Mouse (Mus musculus) retina, postnatal 7 days (tissue): ENCODE measurements around the gene Atp8b4.

Source experiments
- DNase-seq: peaks from one replicate; pipeline ENCODE4 v3.0.0-alpha.2; 2012; ENCODE audit warnings: low read depth, low spot score

The Atp8b4 gene

DNA sequence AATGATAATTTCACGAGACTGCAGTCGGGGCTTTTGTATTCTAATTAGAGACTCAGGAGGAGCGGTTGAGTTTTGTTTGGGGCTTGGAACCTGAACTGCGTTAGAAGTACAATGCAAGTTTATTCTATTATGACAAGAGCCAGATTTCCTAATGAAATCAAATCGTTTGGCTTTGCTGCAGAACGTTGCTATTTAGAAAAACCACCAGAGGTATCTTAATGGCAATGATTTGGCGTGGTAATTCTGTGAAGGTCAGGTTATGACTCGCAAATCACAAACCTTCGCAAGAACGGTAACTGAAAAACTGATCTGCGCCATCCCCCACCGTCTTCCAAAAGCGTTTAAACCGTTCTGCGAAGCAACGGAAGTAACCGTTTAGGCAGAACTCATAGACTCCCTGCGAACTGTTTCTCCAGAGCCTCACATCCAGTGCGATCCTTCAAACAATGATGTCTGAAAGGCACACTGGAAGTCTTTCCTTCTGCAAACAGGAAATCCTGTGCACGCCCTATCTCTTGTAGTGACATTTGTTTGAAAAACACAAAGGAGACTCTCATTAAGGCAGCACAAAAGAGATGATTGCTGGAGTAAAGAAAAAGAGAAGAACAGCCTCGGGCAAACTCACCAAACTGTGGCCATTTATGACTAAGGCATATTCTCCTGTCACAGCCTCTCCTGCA, 139.2 kb downstream of the Atp8b4 start:
- DNase-seq: no peak

DNA sequence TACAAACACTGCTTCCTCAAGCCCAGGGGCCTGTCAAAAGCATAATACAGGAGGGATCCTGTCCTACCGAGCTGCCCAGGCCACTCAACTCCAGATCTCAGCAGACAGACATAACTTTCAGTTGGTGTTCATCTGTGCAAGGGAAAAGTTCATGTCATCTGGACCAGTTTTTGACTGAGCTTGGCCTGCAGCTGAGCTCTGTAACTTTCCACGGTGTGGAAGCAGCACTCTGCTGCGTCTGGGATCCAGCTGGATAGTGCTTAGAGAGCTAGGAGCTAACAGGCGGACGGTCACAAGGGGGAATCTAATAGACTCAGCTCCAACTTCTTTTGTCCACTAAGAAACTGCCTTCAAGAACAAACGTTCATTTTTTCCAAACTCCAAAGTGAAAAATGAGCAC, 139.8 kb downstream of the Atp8b4 start:
- no peak for DNase-seq

DNA sequence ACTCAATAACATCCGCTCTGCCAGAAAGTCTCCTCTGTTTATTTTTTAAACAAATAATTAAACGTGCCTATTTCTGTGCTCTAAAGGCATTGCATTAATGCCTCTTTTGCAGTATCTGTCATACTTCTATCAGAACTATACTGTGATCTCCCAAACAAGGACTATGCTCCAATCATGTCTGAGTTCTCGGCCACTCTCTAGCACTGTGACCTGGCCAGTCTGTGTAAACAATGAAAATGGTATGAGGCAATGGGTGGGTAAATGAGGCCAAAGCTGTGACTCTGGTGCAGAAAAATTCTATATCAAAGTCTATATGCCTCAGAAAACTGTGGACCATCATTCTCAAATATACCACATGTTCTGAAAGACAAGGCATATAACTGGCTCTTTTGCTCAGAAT, 140.5 kb downstream of the Atp8b4 start:
- no peak for DNase-seq

DNA sequence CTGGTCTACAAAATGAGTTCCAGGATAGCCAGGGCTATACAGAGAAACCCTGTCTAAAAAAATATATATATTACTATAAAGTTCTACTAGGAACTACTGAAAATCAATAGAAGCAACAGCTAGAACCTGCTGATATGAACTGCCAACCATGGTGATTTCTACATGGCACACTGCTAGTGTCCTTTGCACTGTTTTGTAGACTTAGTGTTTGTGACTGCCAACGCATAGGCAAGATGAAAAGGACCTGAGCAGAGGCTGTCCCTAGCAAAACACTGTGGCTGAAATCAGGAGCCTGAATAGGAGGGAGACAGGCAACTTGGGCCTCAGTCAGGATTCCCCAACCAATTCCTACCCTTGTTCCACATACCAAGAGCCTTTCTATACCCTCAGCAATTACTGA, 141.2 kb downstream of the Atp8b4 start:
- no peak for DNase-seq

DNA sequence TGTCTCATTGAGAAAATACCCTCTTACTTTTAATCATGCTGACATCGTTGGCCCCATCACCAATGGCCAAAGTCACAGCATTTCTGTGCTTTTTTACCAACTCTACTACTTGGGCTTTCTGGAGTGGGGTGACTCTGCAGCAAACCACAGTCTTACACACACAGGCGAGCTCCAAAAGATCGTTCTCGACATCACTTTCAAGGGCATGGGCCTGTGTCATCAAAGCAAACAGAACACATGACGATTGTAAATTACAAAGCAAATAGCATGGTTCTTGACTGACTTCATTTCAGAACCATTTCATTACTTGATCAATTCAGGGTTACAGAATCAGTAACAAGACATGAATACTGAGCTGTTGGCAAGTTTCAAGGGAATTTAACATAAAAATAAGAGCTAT, 141.7 kb downstream of the Atp8b4 start:
- DNase-seq: no peak

DNA sequence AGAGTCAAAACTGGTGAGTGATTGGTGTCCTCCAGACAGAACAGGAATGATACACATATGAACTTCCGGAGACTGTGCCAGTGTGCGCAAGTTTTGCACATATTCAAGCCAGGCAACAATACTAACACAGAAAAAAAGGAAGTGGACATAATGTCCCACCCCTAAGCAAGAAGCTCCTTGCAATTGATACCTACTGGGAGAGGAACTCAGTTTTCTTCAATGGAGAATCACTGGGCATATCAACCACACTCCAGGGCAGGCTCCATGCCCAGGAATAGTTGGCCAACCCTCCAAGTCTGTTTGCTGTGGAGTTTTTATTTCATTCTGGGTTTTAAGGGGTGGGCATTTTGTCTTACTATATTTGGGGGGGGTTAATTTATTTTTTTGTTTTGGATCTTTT, 145.2 kb downstream of the Atp8b4 start:
- no peak for DNase-seq

DNA sequence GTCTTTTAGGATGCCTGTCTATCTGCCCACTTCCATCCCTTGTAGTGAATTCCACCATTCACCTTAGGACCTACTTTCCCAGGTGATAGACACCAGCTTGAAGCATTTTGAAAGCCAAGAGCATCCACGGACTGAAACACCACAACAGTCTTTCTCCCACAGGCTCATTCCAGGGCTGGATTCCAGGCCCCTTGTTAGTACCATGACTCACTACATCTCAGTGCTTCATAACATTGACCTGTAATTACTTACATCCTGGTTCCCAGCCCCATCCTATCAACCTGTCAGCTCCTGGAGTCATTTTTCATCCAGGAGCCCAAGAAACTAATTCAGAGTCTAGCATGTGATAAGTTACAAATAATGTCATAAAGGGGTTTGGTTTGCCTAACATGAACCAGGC, 148.7 kb downstream of the Atp8b4 start:
- no peak for DNase-seq

DNA sequence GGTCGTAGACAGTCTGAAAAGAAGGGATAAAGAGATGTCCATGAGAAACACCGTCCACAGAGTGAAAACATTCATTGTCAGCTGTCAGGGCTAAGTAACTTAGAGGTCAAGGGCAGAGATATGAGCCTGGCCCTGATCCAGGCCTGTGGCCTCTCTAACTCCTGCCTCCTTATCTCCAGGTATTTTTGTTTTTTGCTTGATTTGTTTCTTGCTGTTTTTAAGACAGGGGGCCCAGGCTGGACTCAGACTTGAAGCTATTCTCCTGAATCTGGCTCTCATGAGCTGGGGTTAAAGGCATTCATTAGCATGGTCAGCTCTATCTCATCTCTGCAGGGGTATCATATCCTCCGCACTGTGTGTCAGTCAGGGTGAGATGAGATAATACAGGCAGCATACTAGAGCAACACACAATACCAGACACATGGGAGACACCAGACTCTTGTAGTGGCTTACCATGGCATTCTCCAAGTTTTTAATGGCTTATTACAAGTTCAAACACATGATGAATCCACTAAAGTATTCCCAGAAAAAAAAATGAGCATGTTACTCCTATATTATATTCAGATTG, 157.4 kb downstream of the Atp8b4 start:
- no peak for DNase-seq

DNA sequence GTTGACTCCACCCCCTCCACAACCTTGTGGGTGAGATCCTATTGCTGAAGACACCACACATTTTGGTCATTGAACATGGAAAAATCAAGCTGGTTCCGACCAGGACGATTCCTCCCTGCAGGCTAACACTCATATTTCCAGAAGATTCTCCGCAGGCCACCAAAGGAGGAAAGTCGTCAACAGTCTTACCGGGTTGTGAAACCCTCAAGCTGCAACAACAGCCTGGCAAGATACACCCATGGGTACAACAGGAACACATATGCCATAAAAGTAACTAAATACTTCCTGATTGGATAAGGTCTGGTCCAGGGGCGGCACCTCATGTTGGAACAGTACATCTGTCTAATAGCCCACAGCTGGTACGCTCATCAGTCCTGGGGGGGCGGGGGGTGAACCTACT, 159.0 kb downstream of the Atp8b4 start:
- no peak for DNase-seq

DNA sequence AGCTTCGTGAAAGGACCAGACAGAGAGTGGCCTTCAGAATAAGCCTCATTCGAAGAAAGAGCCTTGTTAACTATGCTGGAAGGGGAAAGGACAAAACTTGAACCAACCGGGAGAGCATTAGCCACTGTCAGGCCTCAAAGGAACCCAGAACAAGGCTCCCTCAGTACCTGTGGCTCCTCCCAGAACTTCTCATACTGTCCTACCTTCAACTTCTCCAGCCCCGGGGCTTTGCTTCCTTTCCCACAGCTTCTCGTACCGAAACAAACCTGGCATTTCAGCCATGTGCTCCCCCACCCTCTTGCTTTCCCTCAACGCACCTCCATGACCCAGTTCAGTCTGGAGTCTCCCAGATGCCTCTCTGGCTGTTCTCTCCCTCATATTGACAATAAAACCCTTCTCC, 160.3 kb downstream of the Atp8b4 start:
- no peak for DNase-seq

DNA sequence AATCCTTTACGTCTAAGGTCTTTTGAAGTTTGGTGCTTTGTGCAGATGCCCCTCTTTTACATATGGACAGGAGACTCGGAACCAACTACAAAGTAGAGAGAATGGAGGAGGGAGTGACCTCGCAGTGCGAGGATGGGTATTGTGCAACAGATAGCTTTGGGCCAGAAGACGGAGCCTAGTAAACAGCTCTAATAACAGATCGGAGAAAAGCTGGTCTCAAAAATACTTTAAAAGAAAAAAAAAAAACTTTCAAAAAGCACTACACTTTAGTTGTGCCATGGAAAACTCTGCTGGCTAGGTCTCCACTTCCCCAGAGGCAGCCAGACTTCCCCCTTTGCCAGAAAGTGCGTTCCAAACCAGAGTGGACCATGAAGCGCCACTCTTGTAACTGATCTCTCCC, 161.0 kb downstream of the Atp8b4 start:
- DNase-seq: no peak

DNA sequence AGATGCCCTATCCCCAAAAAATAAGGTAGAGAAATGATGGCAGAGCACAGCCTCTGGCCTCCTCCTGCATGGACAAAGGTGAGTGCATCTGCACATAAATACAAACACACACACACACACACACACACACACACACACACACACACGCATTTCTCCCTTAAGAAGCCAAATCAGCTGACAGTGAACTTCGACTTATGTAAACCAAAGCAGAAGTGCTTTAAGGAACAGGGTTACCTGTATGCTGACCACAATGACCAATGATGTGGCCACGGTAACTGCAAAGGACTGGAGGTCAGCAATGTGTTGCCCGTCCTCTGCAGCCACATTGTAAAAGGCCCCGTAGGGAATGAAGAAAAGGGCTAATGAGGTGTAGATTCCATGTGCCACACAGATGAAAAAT, 163.3 kb downstream of the Atp8b4 start:
- DNase-seq: no peak

DNA sequence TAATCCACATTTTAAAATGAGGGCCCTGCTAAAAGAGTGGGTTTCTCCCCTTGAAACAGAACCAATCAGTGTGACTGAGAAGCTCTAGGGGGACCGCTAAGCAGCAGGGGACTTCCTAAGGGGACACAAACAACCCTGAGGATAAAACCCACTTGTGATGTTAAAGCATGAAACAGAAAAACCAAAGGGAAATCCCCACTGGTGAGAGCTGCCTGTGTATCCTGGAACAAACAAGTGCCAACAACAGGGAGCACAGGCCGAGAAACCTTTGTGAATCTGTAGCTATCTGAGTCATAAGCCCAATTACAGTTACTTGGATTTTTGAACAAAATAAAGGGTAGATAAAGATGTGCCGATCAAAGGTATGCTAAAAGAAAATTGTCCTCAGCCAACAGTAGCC, 168.7 kb downstream of the Atp8b4 start:
- DNase-seq: no peak

DNA sequence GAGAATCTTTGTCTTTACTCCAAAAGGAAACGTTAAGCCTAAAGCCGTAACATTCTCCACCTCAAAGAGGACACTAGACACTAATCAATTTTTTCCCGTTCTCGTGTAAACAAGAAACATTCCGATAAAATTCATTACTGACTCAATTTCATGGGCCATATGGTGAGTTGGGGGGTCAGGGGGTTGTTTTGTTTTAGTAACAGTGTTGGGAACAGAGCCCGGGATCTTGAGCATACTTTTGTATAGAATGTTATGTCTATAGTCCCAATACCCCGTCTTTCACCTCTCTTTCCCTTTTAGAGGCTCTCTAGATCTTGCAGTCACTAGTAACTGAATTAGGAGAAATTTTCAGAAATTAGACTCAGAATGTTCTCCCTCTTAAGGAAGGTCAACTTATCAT, 177.3 kb downstream of the Atp8b4 start:
- no peak for DNase-seq

DNA sequence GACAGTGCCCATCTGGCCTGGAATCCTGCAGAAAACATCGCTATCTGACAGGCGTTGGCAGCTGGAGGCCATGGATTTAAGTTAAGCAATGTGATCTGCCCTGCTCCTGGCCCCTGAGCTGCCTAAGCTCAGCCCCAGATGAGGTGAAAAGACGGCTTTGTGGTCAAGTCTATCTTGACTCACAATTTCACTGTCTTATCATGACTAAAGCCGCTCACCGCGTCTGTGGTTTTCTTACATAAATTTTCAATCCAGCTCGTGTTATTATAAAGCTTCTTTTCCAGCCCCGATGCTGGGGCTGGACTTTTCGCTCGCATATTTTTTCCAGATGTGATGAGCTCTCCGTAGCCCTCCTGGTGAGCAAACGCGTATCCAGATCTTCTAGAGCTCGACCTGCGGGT, 177.8 kb downstream of the Atp8b4 start:
- DNase-seq: no peak

DNA sequence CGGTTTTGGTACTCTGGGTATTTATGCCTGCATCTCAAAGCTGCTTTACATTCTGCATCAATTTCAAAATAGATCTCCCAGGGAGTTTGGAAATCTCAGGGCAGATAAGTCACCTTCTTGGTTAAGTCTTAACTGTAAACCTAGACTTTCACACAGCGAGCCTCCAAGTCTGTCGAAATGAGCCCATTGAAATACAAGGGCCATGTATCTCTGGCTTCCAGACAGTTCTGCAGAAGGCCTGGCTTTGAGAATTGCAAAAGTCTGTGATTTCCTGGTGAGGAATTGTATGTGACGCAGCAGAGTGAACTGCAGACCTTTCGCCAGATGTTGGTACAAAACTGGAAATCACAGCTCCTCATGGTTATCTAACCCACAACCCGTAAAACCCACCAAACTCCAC, 182.4 kb downstream of the Atp8b4 start:
- no peak for DNase-seq

DNA sequence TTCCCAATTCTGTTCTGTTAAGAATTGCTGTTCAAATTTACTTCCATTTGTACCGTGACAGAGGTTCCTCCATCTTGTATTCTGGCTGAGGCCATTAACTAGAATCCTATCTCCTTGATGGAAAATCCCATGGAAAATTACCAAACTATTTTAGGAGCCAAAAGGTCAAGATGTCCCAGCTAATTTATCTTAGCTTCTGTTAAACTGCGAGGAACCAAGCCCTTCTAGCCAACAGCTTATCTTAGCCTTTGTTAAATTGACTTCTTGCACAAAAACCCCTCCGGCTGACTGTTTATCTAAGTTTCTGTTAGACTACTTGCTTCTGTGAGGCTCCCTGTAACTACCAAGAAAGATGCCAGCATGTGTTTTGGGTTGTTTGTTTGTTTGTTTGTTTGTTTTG, 183.5 kb downstream of the Atp8b4 start:
- no peak for DNase-seq

DNA sequence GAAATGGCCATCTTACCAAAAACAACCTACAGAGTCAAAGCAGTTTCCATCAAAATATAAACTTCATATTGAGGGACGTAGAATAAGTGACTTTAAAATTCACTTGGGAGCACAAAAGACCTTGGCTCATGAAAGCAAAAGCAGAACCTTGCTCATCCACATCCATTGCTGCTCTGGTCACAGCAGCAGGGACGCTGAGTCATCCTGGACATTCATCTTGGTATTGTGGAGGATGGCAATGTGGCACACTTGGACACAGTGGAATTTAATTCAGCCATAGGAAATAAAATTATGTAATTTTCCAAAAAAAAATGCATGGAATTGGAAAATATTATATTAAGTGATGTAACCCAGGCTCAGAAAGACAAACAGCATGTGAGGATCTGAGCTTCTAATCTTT, 184.1 kb downstream of the Atp8b4 start:
- DNase-seq: no peak

DNA sequence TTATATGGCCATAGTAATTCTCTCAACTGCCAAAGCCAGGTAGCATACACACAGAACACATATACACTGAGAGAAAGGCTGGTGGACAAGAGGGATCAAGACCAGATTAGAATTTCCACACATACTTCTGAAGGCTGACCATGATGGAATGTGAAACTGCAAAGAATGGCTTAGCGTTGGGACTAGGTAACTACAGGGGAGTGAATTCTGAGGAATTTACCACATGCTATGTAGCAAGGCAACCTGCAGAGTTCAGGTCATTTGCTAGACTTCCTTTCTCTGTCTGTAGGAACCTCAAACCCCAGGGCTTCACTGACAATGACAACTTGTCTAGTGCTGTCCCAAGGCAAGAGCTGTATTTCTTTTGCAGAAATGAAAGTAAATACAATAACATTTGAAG, 189.4 kb downstream of the Atp8b4 start:
- DNase-seq: no peak

DNA sequence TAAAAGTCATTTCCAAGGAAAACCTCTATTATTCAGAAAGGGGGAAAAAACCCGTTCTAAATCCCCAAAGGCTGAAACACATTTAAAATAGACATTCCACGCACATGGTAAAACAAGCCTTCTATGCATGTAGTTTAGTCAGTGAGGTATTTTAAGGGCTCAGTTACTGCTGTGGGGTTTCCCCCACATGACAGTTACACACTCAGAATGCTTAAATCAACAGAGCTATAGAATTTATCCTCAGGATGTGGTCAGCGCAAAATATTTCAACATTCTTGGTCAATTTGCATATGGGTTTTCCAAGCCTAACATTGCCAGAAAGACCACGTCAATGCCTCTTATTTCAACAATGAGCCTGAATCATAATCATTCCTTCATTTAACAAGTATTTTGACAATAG, 190.5 kb downstream of the Atp8b4 start:
- no peak for DNase-seq

DNA sequence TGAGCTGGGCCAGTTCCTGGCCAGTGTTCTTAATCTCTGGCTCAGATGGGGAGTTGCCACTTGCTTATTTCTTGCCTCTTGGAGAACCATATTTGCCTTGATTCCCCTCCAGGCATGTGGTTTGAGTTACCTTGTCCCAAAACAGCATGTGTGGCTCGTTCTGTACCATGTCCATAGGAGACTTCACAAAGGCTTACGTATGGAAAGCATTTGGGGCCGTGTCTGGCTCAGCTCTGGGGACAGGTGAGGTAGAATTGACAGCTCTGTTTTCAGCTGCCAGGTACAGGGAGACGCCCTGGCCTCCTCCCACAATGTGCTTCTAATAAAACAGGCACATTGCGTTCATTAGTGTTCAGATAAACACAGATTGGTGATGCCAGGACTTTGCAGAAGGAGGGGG, 195.9 kb downstream of the Atp8b4 start:
- no peak for DNase-seq

DNA sequence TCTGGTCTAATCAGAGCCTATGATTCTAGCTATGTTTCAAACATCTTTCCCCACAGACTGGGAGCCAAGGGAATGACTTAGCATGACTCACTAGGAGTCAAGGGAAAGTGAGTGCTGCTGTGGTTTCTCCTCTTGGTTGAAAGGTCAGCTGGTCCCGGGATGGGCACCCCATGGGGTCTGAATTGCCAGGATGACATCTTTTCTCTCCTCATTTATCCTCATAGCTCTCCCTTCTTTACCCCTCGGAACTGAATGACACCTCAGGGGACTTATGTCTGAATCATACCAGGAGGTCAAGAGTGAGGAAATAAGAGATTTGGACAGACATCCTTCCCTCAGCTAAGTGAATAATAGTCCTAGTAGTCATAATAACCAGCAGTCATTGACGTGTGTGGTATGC, 197.2 kb downstream of the Atp8b4 start:
- DNase-seq: no peak

DNA sequence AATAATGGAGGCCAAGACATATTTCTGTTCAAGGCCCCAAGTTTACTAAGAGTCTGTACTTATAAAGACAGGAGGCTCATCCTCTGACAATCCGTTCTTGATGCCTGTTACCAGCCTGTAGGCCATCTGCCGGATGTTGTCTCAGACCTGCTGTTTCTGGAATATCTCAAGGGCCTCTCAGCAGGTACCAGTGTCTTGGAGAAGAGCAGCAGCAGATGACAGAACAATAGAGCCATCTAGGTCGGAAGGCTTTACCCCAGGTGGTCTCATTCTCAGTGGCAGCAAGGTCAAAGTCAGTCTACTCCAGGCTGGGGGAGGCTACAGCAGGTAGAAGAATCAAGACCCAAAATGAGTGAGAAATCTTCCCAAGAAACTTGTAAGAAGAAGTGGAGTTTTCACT, 198.1 kb downstream of the Atp8b4 start:
- no peak for DNase-seq

DNA sequence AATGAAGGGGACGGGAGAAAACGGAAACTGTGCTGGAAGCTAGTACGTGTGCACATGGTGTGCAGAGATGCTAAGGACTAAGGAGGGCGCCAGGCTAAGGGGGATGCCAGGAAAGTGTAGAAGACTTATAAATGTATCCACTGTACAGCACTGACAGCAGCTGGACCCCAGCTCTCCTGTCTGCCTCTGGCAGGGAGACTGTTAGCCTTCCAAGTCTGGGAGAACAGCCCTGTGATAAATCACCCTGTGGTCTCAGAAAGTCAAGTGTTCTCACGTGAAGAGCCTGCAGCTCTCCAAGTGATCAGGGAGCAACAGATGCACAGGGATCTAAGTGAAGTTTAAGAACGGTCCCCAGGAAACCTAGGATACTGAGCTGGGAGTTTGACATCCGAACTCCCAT, 209.8 kb downstream of the Atp8b4 start:
- DNase-seq: no peak
